Mouse (Mus musculus): ENCODE results near the gene Smad3. TPM values are rescaled to one million over a fixed set of nuclear protein-coding genes. Genes with fewer than 3 reads are reported as not detected.
A peak's percentile ranks its signal among the peaks of the same experiment; 100 is the strongest.

Gene Smad3
- total RNA-seq (2014; rRNA removed) (26.5 and 34.0 TPM in 2 replicates), polyA plus RNA-seq (2015; fragmentation: Nextera tagmentation; extraction: Ambion mirVana) (7.2 and 7.5 TPM in 2 replicates)

GRCm38 (mm10) chr9:63757865-63758440 lies at the start of gene Smad3:
TSS of gene Smad3 (minus strand) at chr9:63757994.
- Histone ChIP-seq H3K4me1 (ENCODE audit: insufficient read depth, low read length) (peaks cover 29% of the 10 kb centered on the region), H3K9me3 (ENCODE audit: low read length) (no peaks in the 10 kb centered on the region), H3K9ac (replicated peaks; ENCODE audit: low read length) (peak within 1 kb of the TSS; percentile 67), H3K27ac (peak within 1 kb of the TSS; percentile 83), H3K4me2 (ENCODE audit: low read depth, low read length) (peak within 1 kb of the TSS; percentile 100), H3K36me3 (ENCODE audit: insufficient read depth, low read length) (no peaks in the 10 kb centered on the region), H3K27me3 (ENCODE audit: insufficient read depth, low read length) (no peaks in the 10 kb centered on the region), H3K4me3 (ENCODE audit: low read length) (peak within 1 kb of the TSS; percentile 63)
- peak; percentile 88 for DNase-seq (ENCODE audit: low spot score)
- peak; percentile 91 for ATAC-seq
- under 1% methylated on average over 56 of the region's 59 CpGs for WGBS
- TF ChIP-seq CTCF (IDR thresholded peaks at IDR 0.05; ENCODE audit: low read depth) = peak; percentile 2; the same call in 1 of the 2 replicates

- TF ChIP-seq CTCF (IDR thresholded peaks at IDR 0.05; ENCODE audit: low read depth) = no peak
- 51% methylated on average over 3 of the region's 3 CpGs for WGBS
- no peak overlapping the region for H3K9ac ChIP-seq (replicated peaks; ENCODE audit: low read length)
- no peak overlapping the region for H3K27ac ChIP-seq
- H3K4me2 ChIP-seq (ENCODE audit: low read depth, low read length) = no peak overlapping the region
- H3K9me3 ChIP-seq (ENCODE audit: low read length) = no peaks in the 10 kb centered on the region
- H3K27me3 ChIP-seq (ENCODE audit: insufficient read depth, low read length) = no peaks in the 10 kb centered on the region
- 0 out of 2 replicates have a peak, but pooled peaks cover 6% of the 10 kb centered on the region for H3K4me1 ChIP-seq (ENCODE audit: insufficient read depth, low read length)
- peak; percentile 39 for DNase-seq (ENCODE audit: low spot score)
- no peaks in the 10 kb centered on the region for H3K36me3 ChIP-seq (ENCODE audit: insufficient read depth, low read length)
- H3K4me3 ChIP-seq (ENCODE audit: low read length) = no peak overlapping the region
- no peak for ATAC-seq
Observed at GRCm38 (mm10) chr9:63804847-63805246, 47.1 kb upstream of the Smad3 start.

- no peaks in the 10 kb centered on the region for H3K9me3 ChIP-seq (ENCODE audit: low read length)
- no peaks in the 10 kb centered on the region for H3K36me3 ChIP-seq (ENCODE audit: insufficient read depth, low read length)
- no peak overlapping the region for H3K4me2 ChIP-seq (ENCODE audit: low read depth, low read length)
- ATAC-seq (0 out of 2 replicates have a peak, but pooled peaks have one; percentile 15), DNase-seq (ENCODE audit: low spot score) (no peak)
- TF ChIP-seq CTCF (IDR thresholded peaks at IDR 0.05; ENCODE audit: low read depth) = no peak
- no peak overlapping the region for H3K27ac ChIP-seq
- 20% methylated on average over 8 of the region's 8 CpGs for WGBS
- H3K27me3 ChIP-seq (ENCODE audit: insufficient read depth, low read length) = no peaks in the 10 kb centered on the region
- H3K9ac ChIP-seq (replicated peaks; ENCODE audit: low read length) = no peak overlapping the region
- 0 out of 2 replicates have a peak, but pooled peaks cover 6% of the 10 kb centered on the region for H3K4me1 ChIP-seq (ENCODE audit: insufficient read depth, low read length)
- H3K4me3 ChIP-seq (ENCODE audit: low read length) = no peak overlapping the region
Observed at GRCm38 (mm10) chr9:63803181-63803591, 45.4 kb upstream of the Smad3 start.

GRCm38 (mm10) chr9:63802504-63802903 lies 44.7 kb upstream of the Smad3 start:
- Histone ChIP-seq H3K36me3 (ENCODE audit: insufficient read depth, low read length) (no peaks in the 10 kb centered on the region), H3K9ac (replicated peaks; ENCODE audit: low read length) (no peak overlapping the region), H3K9me3 (ENCODE audit: low read length) (no peaks in the 10 kb centered on the region), H3K4me2 (ENCODE audit: low read depth, low read length) (no peak overlapping the region), H3K27ac (no peak overlapping the region), H3K4me1 (ENCODE audit: insufficient read depth, low read length) (0 out of 2 replicates have a peak, but pooled peaks cover 6% of the 10 kb centered on the region), H3K4me3 (ENCODE audit: low read length) (no peak overlapping the region), H3K27me3 (ENCODE audit: insufficient read depth, low read length) (no peaks in the 10 kb centered on the region)
- ATAC-seq (no peak), DNase-seq (ENCODE audit: low spot score) (no peak)
- no peak for TF ChIP-seq CTCF (IDR thresholded peaks at IDR 0.05; ENCODE audit: low read depth)
- WGBS = 77% methylated on average over 7 of the region's 7 CpGs

- no peak for DNase-seq (ENCODE audit: low spot score)
- Histone ChIP-seq H3K4me1 (ENCODE audit: insufficient read depth, low read length) (0 out of 2 replicates have a peak, but pooled peaks cover 6% of the 10 kb centered on the region), H3K27ac (no peak overlapping the region), H3K4me3 (ENCODE audit: low read length) (no peak overlapping the region), H3K4me2 (ENCODE audit: low read depth, low read length) (no peak overlapping the region), H3K36me3 (ENCODE audit: insufficient read depth, low read length) (no peaks in the 10 kb centered on the region), H3K9ac (replicated peaks; ENCODE audit: low read length) (no peak overlapping the region), H3K27me3 (ENCODE audit: insufficient read depth, low read length) (no peaks in the 10 kb centered on the region), H3K9me3 (ENCODE audit: low read length) (no peaks in the 10 kb centered on the region)
- no peak for ATAC-seq
- 74% methylated on average over 5 of the region's 5 CpGs for WGBS
- TF ChIP-seq CTCF (IDR thresholded peaks at IDR 0.05; ENCODE audit: low read depth) = no peak
Observed at GRCm38 (mm10) chr9:63802080-63802479, 44.3 kb upstream of the Smad3 start.

- Histone ChIP-seq H3K27ac (no peak overlapping the region), H3K4me2 (ENCODE audit: low read depth, low read length) (no peak overlapping the region), H3K36me3 (ENCODE audit: insufficient read depth, low read length) (no peaks in the 10 kb centered on the region), H3K4me1 (ENCODE audit: insufficient read depth, low read length) (peaks cover 5% of the 10 kb centered on the region), H3K9me3 (ENCODE audit: low read length) (no peaks in the 10 kb centered on the region), H3K4me3 (ENCODE audit: low read length) (no peak overlapping the region), H3K9ac (replicated peaks; ENCODE audit: low read length) (no peak overlapping the region), H3K27me3 (ENCODE audit: insufficient read depth, low read length) (no peaks in the 10 kb centered on the region)
- DNase-seq (ENCODE audit: low spot score) (no peak), ATAC-seq (no peak)
- TF ChIP-seq CTCF (IDR thresholded peaks at IDR 0.05; ENCODE audit: low read depth) = no peak
- 77% methylated on average over 3 of the region's 3 CpGs for WGBS
Observed at GRCm38 (mm10) chr9:63796429-63796828, 38.6 kb upstream of the Smad3 start.
